Mouse (Mus musculus): Measurements from ENCODE around the gene Thbd.

- TF ChIP-seq POLR2A (IDR thresholded peaks at IDR 0.05; ENCODE audit: control insufficient read depth, extremely low read depth, insufficient read depth, low read length, poor library complexity) = no peak
- TF ChIP-seq CTCF (IDR thresholded peaks at IDR 0.05; ENCODE audit: borderline replicate concordance, control insufficient read depth, extremely low read depth, insufficient read depth, low read length, poor library complexity) = no peak
Observed at GRCm38 (mm10) chr2:148442710-148443109, 34.7 kb upstream of the Thbd start.

All from thymus, adult 2 months (tissue).